Mouse (Mus musculus) hindbrain, embryonic 12.5 days (tissue): Measurements from ENCODE around the gene Hcn3. TPM values are rescaled to one million over a fixed set of nuclear protein-coding genes. Genes with fewer than 3 reads are reported as not detected.
"Not testable (repeated sequence)": the region's sequence is repeated elsewhere in the genome, so short reads cannot be mapped to it uniquely, and the experiment has no call there.

Experiments used
- ATAC-seq: fragments of 200-750 bp; cut with Nextera tagmentation; 2 replicates; pipeline ENCODE4 v1.8.0; 2017; ENCODE audit warnings: moderate TSS enrichment; ENCODE audit not compliant: low FRiP score
- H3K27ac ChIP-seq: fragments of 300-500 bp; sonication (generic); 2 replicates; pipeline ENCODE4 v1.5.1; 2016; ENCODE audit warnings: mild to moderate bottlenecking
- H3K27me3 ChIP-seq: fragments of 300-500 bp; sonication (generic); 2 replicates; pipeline ENCODE4 v1.6.1; 2016; ENCODE audit warnings: mild to moderate bottlenecking
- H3K36me3 ChIP-seq: fragments of 300-500 bp; sonication (generic); 2 replicates; pipeline ENCODE4 v1.6.1; 2016; ENCODE audit warnings: mild to moderate bottlenecking
- H3K4me1 ChIP-seq: fragments of 300-500 bp; sonication (generic); 2 replicates; pipeline ENCODE4 v1.6.1; 2016
- H3K4me2 ChIP-seq: fragments of 300-500 bp; sonication (generic); replicated peaks from 2 replicates; pipeline ENCODE4 v1.6.1; 2016; ENCODE audit warnings: mild to moderate bottlenecking
- H3K4me3 ChIP-seq: fragments of 300-500 bp; sonication (generic); 2 replicates; pipeline ENCODE4 v1.5.1; 2016; ENCODE audit warnings: mild to moderate bottlenecking
- H3K9ac ChIP-seq: fragments of 300-500 bp; sonication (generic); 2 replicates; pipeline ENCODE4 v1.6.1; 2016; ENCODE audit warnings: mild to moderate bottlenecking, moderate library complexity
- H3K9me3 ChIP-seq: fragments of 300-500 bp; sonication (generic); replicated peaks from 2 replicates; pipeline ENCODE4 v1.6.1; 2016; ENCODE audit warnings: mild to moderate bottlenecking
- WGBS: fragments of 180-500 bp; shearing (Covaris S2); methylation state at CpG from one replicate; pipeline ENCODE4 v1.1.7; 2016; 5-methylcytosine and 5-hydroxymethylcytosine counted together
- polyA plus RNA-seq: library from polyadenylated mRNA; unstranded; fragments of >200 nt; fragmentation: Nextera tagmentation; extraction: Ambion mirVana; gene quantifications from 2 replicates; pipeline ENCODE4 v1.2.1, GENCODE M21; 2016

The Hcn3 gene
- polyA plus RNA-seq, 1 experiment from 2014 or later = 20.7 TPM

- peak within 1 kb of the TSS; percentile 82 for H3K4me2 ChIP-seq
- H3K9me3 ChIP-seq = no peaks in the 10 kb centered on the region
- peak within 1 kb of the TSS; percentile 67 for H3K4me3 ChIP-seq
- peak within 1 kb of the TSS; percentile 73 for H3K9ac ChIP-seq
- peak within 1 kb of the TSS; percentile 82 for H3K27ac ChIP-seq
- no peaks in the 10 kb centered on the region for H3K27me3 ChIP-seq
- WGBS = under 1% methylated on average over 43 of the region's 43 CpGs
- peaks cover 79% of the 10 kb centered on the region for H3K36me3 ChIP-seq
- peak; percentile 96 for ATAC-seq
- peaks cover 14% of the 10 kb centered on the region for H3K4me1 ChIP-seq
Measured at GRCm38 (mm10) chr3:89177242-89178106, 17.5 kb upstream of the Hcn3 start, which contains the start of gene Scamp3. Gene Scamp3, plus strand, starts transcription at chr3:89177473.

DNA sequence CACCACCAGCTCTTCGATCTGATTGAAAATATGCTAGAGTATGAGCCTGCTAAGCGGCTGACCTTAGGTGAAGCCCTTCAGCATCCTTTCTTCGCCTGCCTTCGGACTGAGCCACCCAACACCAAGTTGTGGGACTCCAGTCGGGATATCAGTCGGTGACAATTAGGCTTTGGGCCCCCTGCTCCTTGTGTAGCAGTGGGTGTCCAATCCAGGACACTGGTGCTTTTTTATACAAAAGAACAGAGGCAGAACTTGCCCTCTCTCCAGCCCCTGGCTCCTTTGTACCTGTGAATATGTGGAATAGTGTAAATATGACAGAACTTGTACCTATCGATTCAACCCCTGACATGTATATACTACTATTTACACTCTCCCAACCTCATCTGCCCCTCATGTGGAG lies 16.4 kb upstream of the Hcn3 start:
- Histone ChIP-seq H3K36me3 (peaks cover 79% of the 10 kb centered on the region), H3K9me3 (no peaks in the 10 kb centered on the region), H3K27me3 (no peaks in the 10 kb centered on the region), H3K4me1 (peaks cover 14% of the 10 kb centered on the region), H3K27ac (no peak overlapping the region), H3K4me2 (no peak overlapping the region), H3K4me3 (no peak overlapping the region), H3K9ac (no peak overlapping the region)
- 86% methylated on average over 7 of the region's 7 CpGs for WGBS
- no peak for ATAC-seq

DNA sequence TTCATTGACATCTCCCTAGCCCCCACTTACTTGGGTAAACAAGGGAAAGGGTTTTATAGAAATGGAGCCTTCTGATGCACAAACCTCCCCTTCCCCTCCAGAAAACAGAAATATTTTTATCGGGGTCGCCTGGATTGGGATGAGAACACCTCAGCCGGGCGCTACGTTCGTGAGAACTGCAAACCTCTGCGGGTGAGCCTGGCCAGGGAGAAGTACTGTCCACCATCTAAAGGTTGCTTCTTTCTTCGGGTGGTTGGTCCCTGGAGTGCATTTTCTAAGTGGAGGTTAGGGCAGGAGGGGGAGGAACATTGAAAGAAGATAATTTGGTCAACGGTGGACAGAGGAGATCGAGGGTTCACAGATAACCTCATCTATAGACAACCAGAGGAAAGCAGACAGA lies 15.5 kb upstream of the Hcn3 start:
- Histone ChIP-seq H3K27ac (no peak overlapping the region), H3K4me2 (no peak overlapping the region), H3K36me3 (peaks cover 78% of the 10 kb centered on the region), H3K9me3 (no peaks in the 10 kb centered on the region), H3K9ac (no peak overlapping the region), H3K27me3 (no peaks in the 10 kb centered on the region), H3K4me1 (peaks cover 14% of the 10 kb centered on the region), H3K4me3 (no peak overlapping the region)
- no peak for ATAC-seq
- 91% methylated on average over 10 of the region's 10 CpGs for WGBS

GRCm38 (mm10) chr3:89174844-89175243 lies 14.8 kb upstream of the Hcn3 start:
- H3K9ac ChIP-seq = no peak overlapping the region
- no peak for ATAC-seq
- H3K4me3 ChIP-seq = no peak overlapping the region
- WGBS = 90% methylated on average over 11 of the region's 11 CpGs
- H3K27ac ChIP-seq = no peak overlapping the region
- peaks cover 14% of the 10 kb centered on the region for H3K4me1 ChIP-seq
- H3K36me3 ChIP-seq = peaks cover 78% of the 10 kb centered on the region
- H3K4me2 ChIP-seq = no peak overlapping the region
- H3K27me3 ChIP-seq = no peaks in the 10 kb centered on the region
- no peaks in the 10 kb centered on the region for H3K9me3 ChIP-seq

- Histone ChIP-seq H3K4me1 (peaks cover 25% of the 10 kb centered on the region), H3K9ac (no peak overlapping the region; the same call in 1 of the 2 replicates), H3K36me3 (peaks cover 50% of the 10 kb centered on the region), H3K9me3 (no peaks in the 10 kb centered on the region), H3K27me3 (no peaks in the 10 kb centered on the region), H3K4me2 (no peak overlapping the region), H3K4me3 (no peak overlapping the region), H3K27ac (no peak overlapping the region)
- no peak for ATAC-seq
- WGBS = 94% methylated on average over 19 of the region's 19 CpGs
Measured at GRCm38 (mm10) chr3:89166945-89167344, 6.9 kb upstream of the Hcn3 start.

DNA sequence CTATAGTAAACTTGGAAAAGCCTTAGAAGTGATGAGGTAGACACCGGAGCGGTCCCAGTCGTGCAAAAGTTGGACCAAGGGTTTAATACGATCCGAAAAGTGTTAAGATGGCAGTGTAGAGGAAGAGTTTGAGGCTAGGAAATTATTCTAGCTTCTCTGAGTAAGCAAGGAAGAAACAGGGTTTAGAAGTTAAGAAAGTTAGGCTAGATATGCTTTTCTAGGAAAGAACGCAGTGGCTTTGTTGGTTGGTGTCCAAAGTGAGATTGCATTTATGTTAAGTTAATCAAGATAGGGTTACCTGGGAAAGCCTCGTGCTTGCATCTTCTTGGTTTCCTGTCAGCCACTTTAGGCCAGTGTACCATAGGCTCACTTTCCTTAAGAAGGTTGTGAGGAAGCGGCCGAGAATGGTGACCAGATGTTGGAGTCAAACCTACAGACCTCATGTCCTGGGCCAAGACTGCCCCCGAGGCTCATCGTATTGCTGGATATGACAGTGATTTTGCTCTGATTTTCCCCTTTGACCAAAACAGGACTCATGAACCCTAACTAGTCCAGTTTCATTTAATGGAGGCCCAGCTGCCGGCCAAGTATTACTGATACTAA lies 5.4 kb upstream of the Hcn3 start:
- Histone ChIP-seq H3K9me3 (no peaks in the 10 kb centered on the region), H3K4me3 (peak overlapping the region; percentile 92), H3K4me2 (peak overlapping the region; percentile 58), H3K9ac (peak overlapping the region; percentile 98), H3K4me1 (peaks cover 26% of the 10 kb centered on the region), H3K36me3 (peaks cover 36% of the 10 kb centered on the region), H3K27me3 (no peaks in the 10 kb centered on the region), H3K27ac (peak overlapping the region; percentile 96)
- WGBS = 30% methylated on average over 12 of the region's 12 CpGs
- no peak for ATAC-seq

- Histone ChIP-seq H3K9ac (peak within 1 kb of the TSS; percentile 98), H3K4me2 (peak within 1 kb of the TSS; percentile 58), H3K27ac (peak within 1 kb of the TSS; percentile 96), H3K36me3 (peaks cover 29% of the 10 kb centered on the region), H3K4me3 (peak within 1 kb of the TSS; percentile 92), H3K4me1 (peaks cover 31% of the 10 kb centered on the region), H3K27me3 (no peaks in the 10 kb centered on the region), H3K9me3 (no peaks in the 10 kb centered on the region)
- peak; percentile 92 for ATAC-seq
- WGBS = 1% methylated on average over 78 of the region's 79 CpGs
Measured at GRCm38 (mm10) chr3:89164506-89165267, 4.7 kb upstream of the Hcn3 start, which contains the start of gene Clk2. Gene Clk2, plus strand, starts transcription at chr3:89164795.

GRCm38 (mm10) chr3:89163643-89164245 lies 3.7 kb upstream of the Hcn3 start:
- Histone ChIP-seq H3K4me1 (peaks cover 41% of the 10 kb centered on the region), H3K4me2 (peak overlapping the region; percentile 58), H3K36me3 (peaks cover 19% of the 10 kb centered on the region), H3K27ac (peak overlapping the region; percentile 96; the same call in 1 of the 2 replicates), H3K9me3 (no peaks in the 10 kb centered on the region), H3K4me3 (peak overlapping the region; percentile 92; the same call in 1 of the 2 replicates), H3K9ac (peak overlapping the region; percentile 98), H3K27me3 (peaks cover 5% of the 10 kb centered on the region)
- no peak for ATAC-seq
- 75% methylated on average over 5 of the region's 5 CpGs for WGBS

DNA sequence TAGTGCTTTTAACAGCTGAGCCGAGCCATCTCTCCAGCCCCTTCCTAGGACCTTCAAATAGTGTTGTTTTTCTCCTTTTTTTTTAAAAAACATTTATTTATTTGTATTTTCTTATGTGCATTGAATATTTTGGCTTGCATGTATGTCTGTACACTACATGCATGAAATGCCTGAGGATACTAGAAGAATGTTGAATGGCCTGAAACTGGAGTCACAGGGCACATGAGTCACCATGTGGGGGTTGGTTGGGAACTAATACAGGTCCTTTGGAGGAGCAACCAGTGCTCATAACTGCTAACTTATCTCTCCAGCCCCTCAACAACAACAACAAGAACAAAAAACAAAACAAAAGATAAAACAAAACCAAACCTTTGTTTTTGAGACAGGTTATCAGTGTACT lies 3.1 kb upstream of the Hcn3 start:
- H3K4me3 ChIP-seq = no peak overlapping the region
- H3K9me3 ChIP-seq = no peaks in the 10 kb centered on the region
- 68% methylated on average over 1 of the region's 1 CpGs for WGBS
- H3K4me1 ChIP-seq = peaks cover 47% of the 10 kb centered on the region
- H3K9ac ChIP-seq = no peak overlapping the region
- H3K27me3 ChIP-seq = peaks cover 12% of the 10 kb centered on the region
- no peak for ATAC-seq
- H3K36me3 ChIP-seq = peaks cover 13% of the 10 kb centered on the region
- H3K4me2 ChIP-seq = no peak overlapping the region
- no peak overlapping the region for H3K27ac ChIP-seq

DNA sequence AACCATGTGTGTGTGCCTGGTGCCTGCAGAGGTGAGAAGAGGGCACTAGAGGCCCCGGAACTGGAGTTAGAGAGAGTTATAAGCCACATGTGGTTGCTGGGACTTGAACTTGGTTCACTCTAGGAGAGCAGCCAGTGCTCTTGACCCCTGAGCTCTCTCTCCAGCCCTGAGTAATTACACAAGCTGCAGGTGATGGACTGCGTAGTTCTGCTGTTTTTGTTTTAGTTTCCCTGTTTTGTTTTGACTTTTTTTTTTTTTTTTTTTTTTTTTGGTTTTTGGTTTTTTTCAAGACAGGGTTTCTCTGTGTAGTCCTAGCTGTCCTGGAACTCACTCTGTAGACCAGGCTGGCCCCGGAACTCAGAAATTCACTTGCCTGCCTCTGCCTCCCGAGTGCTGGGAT lies 1.8 kb upstream of the Hcn3 start:
- WGBS = 81% methylated on average over 4 of the region's 4 CpGs

DNA sequence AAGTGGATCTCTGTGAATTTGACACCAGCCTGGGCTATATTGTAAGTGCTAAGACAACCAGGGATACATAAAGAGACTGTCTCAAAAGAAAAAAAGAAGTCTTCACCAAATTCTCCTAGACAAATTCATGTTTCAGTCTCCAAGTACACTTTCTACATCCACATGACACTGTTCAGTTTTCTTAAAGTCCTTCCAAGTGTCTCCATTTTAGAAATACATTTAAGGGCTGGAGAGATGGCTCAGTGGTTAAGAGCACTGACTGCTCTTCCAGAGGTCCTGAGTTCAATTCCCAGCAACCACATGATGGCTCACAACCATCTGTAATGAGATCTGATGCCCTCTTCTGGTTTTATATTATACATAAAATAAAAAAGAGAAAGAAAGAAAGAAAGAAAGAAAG lies 1.2 kb upstream of the Hcn3 start:
- not testable (repeated sequence) for H3K9ac ChIP-seq, H3K4me3 ChIP-seq, H3K36me3 ChIP-seq, H3K9me3 ChIP-seq, H3K27ac ChIP-seq, H3K4me2 ChIP-seq, ATAC-seq
- H3K4me1 ChIP-seq = peaks cover 41% of the 10 kb centered on the region
- peaks cover 12% of the 10 kb centered on the region for H3K27me3 ChIP-seq

More for the DNA sequence above, 1.8 kb upstream of the Hcn3 start:
- Histone ChIP-seq H3K4me2 (no peak overlapping the region), H3K27me3 (peaks cover 12% of the 10 kb centered on the region), H3K27ac (no peak overlapping the region), H3K9me3 (no peaks in the 10 kb centered on the region), H3K4me1 (peaks cover 47% of the 10 kb centered on the region), H3K9ac (no peak overlapping the region), H3K36me3 (peaks cover 3% of the 10 kb centered on the region; the same call in 1 of the 2 replicates), H3K4me3 (no peak overlapping the region)
- ATAC-seq = no peak

GRCm38 (mm10) chr3:89159211-89159610 lies 785 bp downstream of the Hcn3 start:
- H3K4me3 ChIP-seq = peak overlapping the region; percentile 58
- peak overlapping the region; percentile 88 for H3K4me2 ChIP-seq
- no peaks in the 10 kb centered on the region for H3K36me3 ChIP-seq
- H3K9me3 ChIP-seq = no peaks in the 10 kb centered on the region
- H3K9ac ChIP-seq = peak overlapping the region; percentile 67
- no peak overlapping the region for H3K27ac ChIP-seq
- no peak for ATAC-seq
- peaks cover 17% of the 10 kb centered on the region for H3K27me3 ChIP-seq
- WGBS = 2% methylated on average over 13 of the region's 13 CpGs
- peaks cover 31% of the 10 kb centered on the region for H3K4me1 ChIP-seq
